Mouse (Mus musculus) limb, embryonic 10.5 days (tissue): ENCODE results near the gene Aurka. TPM values are rescaled to one million over a fixed set of nuclear protein-coding genes. Genes with fewer than 3 reads are reported as not detected.

Experiments
- DNase-seq: peaks from one replicate; pipeline ENCODE4 v3.0.0-alpha.2; 2017; ENCODE audit warnings: low spot score
- H3K27ac ChIP-seq: fragments of 300-500 bp; sonication (generic); 2 replicates; pipeline ENCODE4 v1.5.1; 2016; ENCODE audit warnings: mild to moderate bottlenecking
- H3K27me3 ChIP-seq: fragments of 300-500 bp; sonication (generic); 2 replicates; pipeline ENCODE4 v1.6.1; 2016; ENCODE audit warnings: low read depth, mild to moderate bottlenecking; ENCODE audit not compliant: poor library complexity, severe bottlenecking
- H3K36me3 ChIP-seq: fragments of 300-500 bp; sonication (generic); 2 replicates; pipeline ENCODE4 v1.6.1; 2016; ENCODE audit warnings: mild to moderate bottlenecking, moderate library complexity
- H3K4me1 ChIP-seq: fragments of 300-500 bp; sonication (generic); 2 replicates; pipeline ENCODE4 v1.6.1; 2016
- H3K4me3 ChIP-seq: fragments of 300-500 bp; sonication (generic); 2 replicates; pipeline ENCODE4 v1.5.1; 2016; ENCODE audit warnings: mild to moderate bottlenecking, moderate library complexity
- H3K9me3 ChIP-seq: fragments of 300-500 bp; sonication (generic); replicated peaks from 2 replicates; pipeline ENCODE4 v1.6.1; 2016; ENCODE audit warnings: mild to moderate bottlenecking
- WGBS: fragments of 180-500 bp; shearing (Covaris S2); methylation state at CpG from one replicate; pipeline ENCODE4 v1.1.7; 2016; 5-methylcytosine and 5-hydroxymethylcytosine counted together
- polyA plus RNA-seq: library from polyadenylated mRNA; unstranded; fragments of >200 nt; fragmentation: Nextera tagmentation; extraction: Ambion mirVana; gene quantifications from 2 replicates; pipeline ENCODE4 v1.2.1, GENCODE M21; 2016

The Aurka gene
- polyA plus RNA-seq, 1 experiment from 2014 or later: 223 TPM

GRCm38 (mm10) chr2:172376999-172377515 is 6.7 kb upstream of the Aurka start:
- WGBS: 62% methylated on average over 5 of the region's 5 CpGs
- Histone ChIP-seq H3K9me3 (no peaks in the 10 kb centered on the region), H3K27me3 (no peaks in the 10 kb centered on the region)

GRCm38 (mm10) chr2:172376551-172376950 is 6.2 kb upstream of the Aurka start:
- Histone ChIP-seq H3K9me3 (no peaks in the 10 kb centered on the region), H3K4me3 (no peak overlapping the region), H3K36me3 (peaks cover 91% of the 10 kb centered on the region), H3K27ac (no peak overlapping the region), H3K4me1 (peaks cover 9% of the 10 kb centered on the region), H3K27me3 (no peaks in the 10 kb centered on the region)
- 86% methylated on average over 4 of the region's 4 CpGs for WGBS
- DNase-seq: no peak

More at GRCm38 (mm10) chr2:172376999-172377515, 6.7 kb upstream of the Aurka start:
- no peak for DNase-seq
- H3K36me3 ChIP-seq: peaks cover 96% of the 10 kb centered on the region
- H3K4me3 ChIP-seq: no peak overlapping the region
- peaks cover 4% of the 10 kb centered on the region for H3K4me1 ChIP-seq
- H3K27ac ChIP-seq: no peak overlapping the region

- peak overlapping the region; percentile 94 for H3K27ac ChIP-seq
- peaks cover 26% of the 10 kb centered on the region for H3K4me1 ChIP-seq
- DNase-seq: no peak
- peaks cover 67% of the 10 kb centered on the region for H3K36me3 ChIP-seq
- WGBS: under 1% methylated on average over 11 of the region's 11 CpGs
- H3K9me3 ChIP-seq: no peaks in the 10 kb centered on the region
- no peaks in the 10 kb centered on the region for H3K27me3 ChIP-seq
- peak overlapping the region; percentile 80 for H3K4me3 ChIP-seq
Observed at GRCm38 (mm10) chr2:172371258-172371657, 923 bp upstream of the Aurka start.

- H3K27me3 ChIP-seq: no peaks in the 10 kb centered on the region
- no peaks in the 10 kb centered on the region for H3K9me3 ChIP-seq
- DNase-seq: no peak
- peaks cover 100% of the 10 kb centered on the region for H3K36me3 ChIP-seq
- no peak overlapping the region for H3K4me3 ChIP-seq
- peaks cover 1% of the 10 kb centered on the region; the same call in 1 of the 2 replicates for H3K4me1 ChIP-seq
- no peak overlapping the region for H3K27ac ChIP-seq
- 87% methylated on average over 7 of the region's 7 CpGs for WGBS
Observed at GRCm38 (mm10) chr2:172363176-172363575, 7.2 kb downstream of the Aurka start.

GRCm38 (mm10) chr2:172355833-172356232 is 14.5 kb downstream of the Aurka start:
- WGBS: 93% methylated on average over 5 of the region's 5 CpGs
- no peak overlapping the region for H3K4me3 ChIP-seq
- H3K9me3 ChIP-seq: no peaks in the 10 kb centered on the region
- H3K4me1 ChIP-seq: no peaks in the 10 kb centered on the region
- peaks cover 76% of the 10 kb centered on the region for H3K36me3 ChIP-seq
- no peak overlapping the region for H3K27ac ChIP-seq
- DNase-seq: no peak
- H3K27me3 ChIP-seq: no peaks in the 10 kb centered on the region

GRCm38 (mm10) chr2:172354761-172355160 is 15.6 kb downstream of the Aurka start:
- Histone ChIP-seq H3K36me3 (peaks cover 65% of the 10 kb centered on the region), H3K27me3 (no peaks in the 10 kb centered on the region), H3K4me1 (no peaks in the 10 kb centered on the region), H3K4me3 (no peak overlapping the region), H3K27ac (no peak overlapping the region), H3K9me3 (no peaks in the 10 kb centered on the region)
- WGBS: 89% methylated on average over 9 of the region's 9 CpGs
- DNase-seq: no peak

- WGBS: 91% methylated on average over 9 of the region's 9 CpGs
Observed at GRCm38 (mm10) chr2:172353218-172353617, 17.1 kb downstream of the Aurka start.

GRCm38 (mm10) chr2:172350773-172351172 is 19.6 kb downstream of the Aurka start:
- 57% methylated on average over 8 of the region's 8 CpGs for WGBS
- DNase-seq: no peak
- no peak overlapping the region for H3K27ac ChIP-seq
- H3K36me3 ChIP-seq: peaks cover 25% of the 10 kb centered on the region
- H3K4me3 ChIP-seq: no peak overlapping the region
- H3K4me1 ChIP-seq: peaks cover 14% of the 10 kb centered on the region
- no peaks in the 10 kb centered on the region for H3K9me3 ChIP-seq
- H3K27me3 ChIP-seq: peaks cover 21% of the 10 kb centered on the region

More at GRCm38 (mm10) chr2:172353218-172353617, 17.1 kb downstream of the Aurka start:
- no peak for DNase-seq
- Histone ChIP-seq H3K27ac (no peak overlapping the region), H3K27me3 (peaks cover 3% of the 10 kb centered on the region; the same call in 1 of the 2 replicates), H3K4me1 (no peaks in the 10 kb centered on the region), H3K9me3 (no peaks in the 10 kb centered on the region), H3K36me3 (peaks cover 50% of the 10 kb centered on the region), H3K4me3 (no peak overlapping the region)

GRCm38 (mm10) chr2:172349776-172350175 is 20.6 kb downstream of the Aurka start:
- Histone ChIP-seq H3K4me1 (peaks cover 24% of the 10 kb centered on the region), H3K27ac (no peak overlapping the region), H3K9me3 (no peaks in the 10 kb centered on the region)

GRCm38 (mm10) chr2:172348297-172348950 is 21.9 kb downstream of the Aurka start:
- 31% methylated on average over 3 of the region's 3 CpGs for WGBS
- Histone ChIP-seq H3K27me3 (peaks cover 21% of the 10 kb centered on the region), H3K36me3 (peaks cover 6% of the 10 kb centered on the region; the same call in 1 of the 2 replicates), H3K4me3 (no peak overlapping the region), H3K9me3 (no peaks in the 10 kb centered on the region), H3K4me1 (peaks cover 28% of the 10 kb centered on the region), H3K27ac (no peak overlapping the region)
- DNase-seq: no peak

More at GRCm38 (mm10) chr2:172349776-172350175, 20.6 kb downstream of the Aurka start:
- peaks cover 15% of the 10 kb centered on the region for H3K36me3 ChIP-seq
- H3K4me3 ChIP-seq: no peak overlapping the region
- DNase-seq: no peak
- 82% methylated on average over 14 of the region's 14 CpGs for WGBS
- H3K27me3 ChIP-seq: peaks cover 21% of the 10 kb centered on the region

- H3K27me3 ChIP-seq: peaks cover 21% of the 10 kb centered on the region
- peaks cover 28% of the 10 kb centered on the region for H3K4me1 ChIP-seq
- no peaks in the 10 kb centered on the region for H3K36me3 ChIP-seq
- no peaks in the 10 kb centered on the region for H3K9me3 ChIP-seq
- H3K27ac ChIP-seq: no peak overlapping the region
- no peak for DNase-seq
- no peak overlapping the region for H3K4me3 ChIP-seq
- 63% methylated on average over 8 of the region's 8 CpGs for WGBS
Observed at GRCm38 (mm10) chr2:172346933-172347611, 23.3 kb downstream of the Aurka start.

- Histone ChIP-seq H3K27ac (peak overlapping the region; percentile 79), H3K4me3 (peak overlapping the region; percentile 80), H3K9me3 (no peaks in the 10 kb centered on the region), H3K4me1 (peaks cover 28% of the 10 kb centered on the region), H3K36me3 (no peaks in the 10 kb centered on the region), H3K27me3 (peaks cover 21% of the 10 kb centered on the region)
- peak; percentile 55 for DNase-seq
- 10% methylated on average over 31 of the region's 31 CpGs for WGBS
Observed at GRCm38 (mm10) chr2:172346034-172346929, 24.1 kb downstream of the Aurka start.
